Mouse (Mus musculus): Measurements from ENCODE around the gene Fam216a.
A peak's percentile ranks its signal among the peaks of the same experiment; 100 is the strongest.

- TF ChIP-seq CTCF (IDR thresholded peaks at IDR 0.05; ENCODE audit: borderline replicate concordance, insufficient read depth, low read length) (no peak), POLR2A (IDR thresholded peaks at IDR 0.05; ENCODE audit: low read depth, low read length) (peak; percentile 77)
Observed at GRCm38 (mm10) chr5:122372192-122372769, at the start of gene Fam216a.
